8 mouse cellular contexts compared by ENCODE assay signal in genomic region chr11:59425671-59426101, GRCm38 (mm10). TPM values are rescaled to one million over a fixed set of nuclear protein-coding genes. Genes with fewer than 3 reads are reported as not detected.
DNase-seq lines count a peak whose midpoint lies in the region; TF ChIP-seq lines count a peak whose summit lies in the region.

No protein-coding gene starts in this region.

- H3K4me3 ChIP-seq in layer of hippocampus, adult 2 months, result no peak overlapping the region

- no peak overlapping the region for H3K27ac ChIP-seq in layer of hippocampus, adult 2 months

- peak; percentile 60 for TF ChIP-seq CTCF in layer of hippocampus, adult 2 months (conservative IDR thresholded peaks at IDR 0.05)

- peak; percentile 38 for DNase-seq in adrenal gland, postnatal 10 days
- no peak for DNase-seq in adrenal gland, adult 18-20 months (ENCODE audit: low spot score in 2 of 2)
- no peak for DNase-seq in layer of hippocampus, adult 2 months (ENCODE audit: low spot score in 2 of 2)
- no peak for DNase-seq in layer of hippocampus, postnatal 14 days (ENCODE audit: low spot score in 2 of 2)
- DNase-seq in embryo, embryonic 11 days, result peak; percentile 50
- DNase-seq in lung, postnatal 14 days, result peak; percentile 15
- DNase-seq in thymus, adult 18-20 months, result peak; percentile 57 to 73
- DNase-seq in Muller cell, postnatal 12 days (ENCODE audit: inconsistent ontology term), result no peak

RNA-seq across cellular contexts. Expression of gene Jmjd4, which starts 24.2 kb away (rescaled TPM):
- total RNA-seq in adrenal gland, postnatal 10 days (2021), result 1 to 10 TPM; 7.5 to 9.8 TPM
- total RNA-seq in adrenal gland, adult 18-20 months (2021), result 10 to 100 TPM in 1 of 2 experiments, 1 to 10 TPM in 1; 9.7 to 10.7 TPM
- total RNA-seq in layer of hippocampus, adult 2 months (2021), result 10 to 100 TPM; 27.0 to 28.0 TPM
- total RNA-seq in layer of hippocampus, postnatal 14 days (2021), result 10 to 100 TPM; 27.0 to 29.3 TPM

RNA-seq across cellular contexts. Expression of gene Snap47, which starts 25.3 kb away (rescaled TPM):
- total RNA-seq in adrenal gland, postnatal 10 days (2021), result 10 to 100 TPM; 56.4 to 56.8 TPM
- total RNA-seq in adrenal gland, adult 18-20 months (2021), result 10 to 100 TPM; 72.5 to 92.1 TPM
- total RNA-seq in layer of hippocampus, adult 2 months (2021), result 100 to 1,000 TPM; 341 to 356 TPM
- total RNA-seq in layer of hippocampus, postnatal 14 days (2021), result 100 to 1,000 TPM; 334 to 342 TPM

RNA-seq across cellular contexts. Expression of gene Zfp867, which starts 46.6 kb away (rescaled TPM):
- 1 to 10 TPM; 3.9 to 6.4 TPM for total RNA-seq in adrenal gland, postnatal 10 days (2021)
- total RNA-seq in adrenal gland, adult 18-20 months (2021), result 1 to 10 TPM; 3.7 TPM
- 1 to 10 TPM; 4.9 to 5.1 TPM for total RNA-seq in layer of hippocampus, adult 2 months (2021)
- total RNA-seq in layer of hippocampus, postnatal 14 days (2021), result 1 to 10 TPM; 3.9 to 4.7 TPM

RNA-seq across cellular contexts. Expression of gene Prss38, which starts 50.2 kb away (rescaled TPM):
- total RNA-seq in adrenal gland, postnatal 10 days (2021), result not detected
- total RNA-seq in adrenal gland, adult 18-20 months (2021), result not detected
- not detected for total RNA-seq in layer of hippocampus, adult 2 months (2021)
- under 1 TPM in 1 of 2 experiments, not detected in 1; 0.25 TPM for total RNA-seq in layer of hippocampus, postnatal 14 days (2021)

Comparison
In these comparisons a context has a peak if more than half of its experiments do, and no peak if none do; other contexts are left out.
1. DNase-seq: peak in adrenal gland, postnatal 10 days (single experiment), embryo, embryonic 11 days (single experiment), lung, postnatal 14 days (single experiment) and thymus, adult 18-20 months (2 of 2); none in adrenal gland, adult 18-20 months (0 of 2), layer of hippocampus, adult 2 months (0 of 2), layer of hippocampus, postnatal 14 days (0 of 2) and Muller cell, postnatal 12 days (single experiment).